Mouse (Mus musculus) right cerebral cortex, postnatal 4 days (tissue): ENCODE measurements around the gene Fam19a3.

ENCODE experiments used
- DNase-seq: peaks from one replicate; pipeline ENCODE4 v3.0.0-alpha.2; 2022

Fam19a3 gene

GRCm38 (mm10) chr3:104758406-104758805, 23.2 kb downstream of the Fam19a3 start:
- peak; percentile 86 for DNase-seq

GRCm38 (mm10) chr3:104752845-104753244, 28.8 kb downstream of the Fam19a3 start:
- peak; percentile 17 for DNase-seq

DNA sequence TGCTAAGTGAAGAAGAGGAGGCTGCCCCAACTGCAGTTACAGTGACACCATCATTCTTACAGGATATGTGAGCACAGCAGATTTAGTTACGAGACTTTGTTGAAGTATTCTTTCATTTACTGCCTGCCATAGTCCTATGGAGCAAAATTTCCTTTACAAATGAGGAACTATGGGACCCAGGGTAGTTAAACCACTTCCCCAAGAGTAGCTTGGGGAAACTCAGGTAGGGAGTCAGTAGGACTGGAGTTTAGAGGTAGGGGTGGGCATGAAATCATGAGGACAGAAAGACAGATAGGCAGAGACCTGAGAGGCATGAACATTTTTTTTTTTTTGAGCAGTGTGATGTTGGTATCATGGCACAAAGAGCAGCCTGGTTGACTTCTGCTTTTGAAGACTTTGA, 37.8 kb downstream of the Fam19a3 start:
- DNase-seq = no peak

- no peak for DNase-seq
Observed at GRCm38 (mm10) chr3:104743161-104743560, 38.5 kb downstream of the Fam19a3 start.

DNA sequence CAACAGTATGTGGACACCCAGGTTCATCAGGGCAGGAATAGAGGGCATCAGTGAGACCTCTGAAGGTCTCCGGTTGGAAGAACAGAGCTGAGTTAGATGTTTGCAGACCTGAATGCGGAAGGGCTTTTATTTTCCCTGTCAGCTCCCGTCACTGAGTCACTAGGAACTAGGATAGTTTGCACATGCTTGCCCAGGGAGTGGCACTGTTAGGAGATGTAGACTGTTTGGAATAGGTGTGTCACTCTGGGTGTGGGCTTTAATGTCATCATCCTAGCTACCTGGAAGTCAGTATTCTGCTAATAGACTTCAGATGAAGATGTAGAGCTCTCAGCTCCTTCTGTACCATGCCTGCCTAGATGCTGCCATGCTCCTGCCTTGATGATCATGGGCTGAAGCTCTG, 39.7 kb downstream of the Fam19a3 start:
- no peak for DNase-seq

- no peak for DNase-seq
Observed at GRCm38 (mm10) chr3:104734654-104735053, 47.0 kb downstream of the Fam19a3 start.

GRCm38 (mm10) chr3:104732907-104733306, 48.7 kb downstream of the Fam19a3 start:
- DNase-seq = no peak

DNA sequence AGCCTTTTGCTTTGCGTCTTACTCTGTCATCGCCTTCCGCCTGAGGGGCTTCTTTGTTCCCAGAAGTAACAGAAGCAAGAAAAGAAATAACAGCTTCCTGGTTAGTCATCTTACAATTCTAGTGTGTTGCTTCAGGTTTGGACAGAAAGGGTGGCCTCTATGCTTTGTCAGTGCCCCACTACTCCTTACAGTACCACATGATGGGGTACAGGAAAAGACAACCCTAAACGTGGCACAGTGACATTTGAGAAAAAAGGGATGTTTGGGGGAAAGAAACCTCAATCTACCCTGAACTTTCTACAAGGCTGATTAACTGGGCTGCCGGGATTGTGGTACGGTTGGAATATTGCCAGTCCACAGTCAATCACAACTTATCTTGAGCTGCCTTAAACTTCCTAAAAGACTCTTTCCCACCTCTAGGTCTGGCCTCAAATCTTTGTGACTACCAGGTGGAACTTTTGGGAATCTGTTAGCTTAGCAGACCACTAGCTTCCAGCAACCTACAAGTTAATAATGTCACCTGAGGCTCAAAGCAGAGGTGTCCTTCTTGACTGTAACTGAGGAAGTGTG, 52.3 kb downstream of the Fam19a3 start:
- no peak for DNase-seq
